8 mouse cellular contexts compared by ENCODE assay signal in genomic region chr8:83715031-83715690, GRCm38 (mm10). TPM values are rescaled to one million over a fixed set of nuclear protein-coding genes. Genes with fewer than 3 reads are reported as not detected.
DNase-seq lines count a peak whose midpoint lies in the region; ATAC-seq and TF ChIP-seq lines count a peak whose summit lies in the region.

Gene Ddx39 (plus strand): TSS chr8:83715177.

- peaks cover 16% of the 10 kb centered on the region for H3K4me1 ChIP-seq in heart, embryonic 12.5 days (replicated peaks)
- H3K4me1 ChIP-seq in kidney, postnatal 0 days (replicated peaks; ENCODE audit: insufficient read depth, low read length), result 0 out of 2 replicates have a peak, but pooled peaks cover 7% of the 10 kb centered on the region
- H3K4me1 ChIP-seq in liver, embryonic 11.5 days (replicated peaks; ENCODE audit: control insufficient read depth, insufficient read depth, low read length), result peaks cover 13% of the 10 kb centered on the region
- peaks cover 6% of the 10 kb centered on the region; the same call in 1 of the 2 replicates for H3K4me1 ChIP-seq in stomach, embryonic 14.5 days (ENCODE audit: control insufficient read depth, insufficient read depth, low read length)

- no peaks in the 10 kb centered on the region for H3K9me3 ChIP-seq in heart, embryonic 12.5 days (replicated peaks)
- no peaks in the 10 kb centered on the region for H3K9me3 ChIP-seq in kidney, postnatal 0 days (replicated peaks; ENCODE audit: low read length)
- H3K9me3 ChIP-seq in liver, embryonic 11.5 days (ENCODE audit: control insufficient read depth, low read length), result no peaks in the 10 kb centered on the region
- no peaks in the 10 kb centered on the region for H3K9me3 ChIP-seq in stomach, embryonic 14.5 days (ENCODE audit: control insufficient read depth, low read depth, low read length)

- peak within 1 kb of the TSS; percentile 89 for H3K27ac ChIP-seq in heart, embryonic 12.5 days (ENCODE audit: poor library complexity, severe bottlenecking)
- peak within 1 kb of the TSS; percentile 96 for H3K27ac ChIP-seq in kidney, postnatal 0 days
- H3K27ac ChIP-seq in liver, embryonic 11.5 days (ENCODE audit: low read depth, low read length), result peak within 1 kb of the TSS; percentile 79
- H3K27ac ChIP-seq in stomach, embryonic 14.5 days (ENCODE audit: low read length), result peak within 1 kb of the TSS; percentile 88

- peaks cover 11% of the 10 kb centered on the region for H3K36me3 ChIP-seq in heart, embryonic 12.5 days
- peaks cover 9% of the 10 kb centered on the region for H3K36me3 ChIP-seq in kidney, postnatal 0 days (ENCODE audit: insufficient read depth, low read length)
- H3K36me3 ChIP-seq in liver, embryonic 11.5 days (ENCODE audit: control insufficient read depth, insufficient read depth, low read length), result peaks cover 4% of the 10 kb centered on the region; the same call in 1 of the 2 replicates
- peaks cover 5% of the 10 kb centered on the region for H3K36me3 ChIP-seq in stomach, embryonic 14.5 days (ENCODE audit: control insufficient read depth, insufficient read depth, low read length)

- H3K4me2 ChIP-seq in heart, embryonic 12.5 days, result peak within 1 kb of the TSS; percentile 82
- H3K4me2 ChIP-seq in kidney, postnatal 0 days (ENCODE audit: low read length), result peak within 1 kb of the TSS; percentile 69
- H3K4me2 ChIP-seq in liver, embryonic 11.5 days, result peak within 1 kb of the TSS; percentile 91
- peak within 1 kb of the TSS; percentile 77 for H3K4me2 ChIP-seq in stomach, embryonic 14.5 days (replicated peaks; ENCODE audit: low read depth, low read length)

- peak within 1 kb of the TSS; percentile 82 for H3K9ac ChIP-seq in heart, embryonic 12.5 days
- H3K9ac ChIP-seq in kidney, postnatal 0 days (ENCODE audit: low read depth, low read length), result peak within 1 kb of the TSS; percentile 91
- peak within 1 kb of the TSS; percentile 92 for H3K9ac ChIP-seq in liver, embryonic 11.5 days (ENCODE audit: low read depth, low read length)
- peak within 1 kb of the TSS; percentile 78 for H3K9ac ChIP-seq in stomach, embryonic 14.5 days (replicated peaks; ENCODE audit: low read depth, low read length)

- peak; percentile 95 for ATAC-seq in erythroid progenitor cell, adult 5-6 weeks (replicated peaks; ENCODE audit: low FRiP score, poor library complexity, severe bottlenecking)
- ATAC-seq in heart, embryonic 12.5 days (ENCODE audit: insufficient number of reproducible peaks, low FRiP score), result peak; percentile 99
- ATAC-seq in kidney, postnatal 0 days (replicated peaks; ENCODE audit: low FRiP score, low read depth), result peak; percentile 99
- ATAC-seq in liver, embryonic 11.5 days (replicated peaks; ENCODE audit: low FRiP score), result peak; percentile 99
- ATAC-seq in stomach, embryonic 14.5 days (ENCODE audit: insufficient number of reproducible peaks, insufficient read depth, low FRiP score, low read depth), result peak; percentile 99

- H3K4me3 ChIP-seq in heart, embryonic 12.5 days, result peak within 1 kb of the TSS; percentile 83
- peak within 1 kb of the TSS; percentile 73 for H3K4me3 ChIP-seq in kidney, postnatal 0 days (replicated peaks; ENCODE audit: low read depth, low read length)
- H3K4me3 ChIP-seq in liver, embryonic 11.5 days (ENCODE audit: low read depth, low read length), result peak within 1 kb of the TSS; percentile 87
- peak within 1 kb of the TSS; percentile 89 for H3K4me3 ChIP-seq in stomach, embryonic 14.5 days (ENCODE audit: low read depth, low read length)

- H3K27me3 ChIP-seq in heart, embryonic 12.5 days (replicated peaks), result no peaks in the 10 kb centered on the region; the same call in 1 of the 2 replicates
- H3K27me3 ChIP-seq in kidney, postnatal 0 days (ENCODE audit: insufficient read depth, low read length), result no peaks in the 10 kb centered on the region
- H3K27me3 ChIP-seq in liver, embryonic 11.5 days (replicated peaks; ENCODE audit: control insufficient read depth, insufficient read depth, low read length), result no peaks in the 10 kb centered on the region
- H3K27me3 ChIP-seq in stomach, embryonic 14.5 days (ENCODE audit: control insufficient read depth, insufficient read depth, low read length), result no peaks in the 10 kb centered on the region

- peak; percentile 99 for DNase-seq in CD4-positive helper T cell, adult 2 months (ENCODE audit: low read depth, low spot score)
- DNase-seq in brain, embryonic 18.5 days (ENCODE audit: low read depth, low spot score), result peak; percentile 97
- DNase-seq in kidney, postnatal 0 days (ENCODE audit: low spot score), result peak; percentile 100
- peak; percentile 95 for DNase-seq in liver, embryonic 11.5 days (ENCODE audit: low spot score)
- DNase-seq in naive thymus-derived CD4-positive, alpha-beta T cell, adult 2 months (ENCODE audit: low read depth), result peak; percentile 99

- under 1% methylated on average over 63 of the region's 63 CpGs for WGBS in heart, embryonic 12.5 days
- under 1% methylated on average over 62 of the region's 63 CpGs for WGBS in kidney, postnatal 0 days
- WGBS in liver, embryonic 11.5 days, result under 1% methylated on average over 63 of the region's 63 CpGs
- under 1% methylated on average over 63 of the region's 63 CpGs for WGBS in stomach, embryonic 14.5 days

- TF ChIP-seq CTCF in kidney, postnatal 0 days (IDR thresholded peaks at IDR 0.05; ENCODE audit: low read depth), result no peak

RNA-seq across cellular contexts. Expression of gene Ddx39, which starts in this region (rescaled TPM):
- 86.5 and 90.1 TPM in 2 replicates for total RNA-seq in erythroid progenitor cell, adult 5-6 weeks (2015; ENCODE audit: low replicate concordance)
- 47.4 and 93.2 TPM in 2 replicates for total RNA-seq in erythroid progenitor cell, adult 5-6 weeks (2017; ENCODE audit: low replicate concordance)
- 117 and 128 TPM in 2 replicates for polyA plus RNA-seq in heart, embryonic 12.5 days (2016; fragmentation: Nextera tagmentation; extraction: Ambion mirVana)
- 110 and 128 TPM in 2 replicates for polyA plus RNA-seq in kidney, postnatal 0 days (2015; fragmentation: Nextera tagmentation; extraction: Ambion mirVana)
- polyA plus RNA-seq in liver, embryonic 11.5 days (2014; fragmentation: Nextera tagmentation; extraction: Ambion mirVana), result 375 and 420 TPM in 2 replicates
- polyA plus RNA-seq in stomach, embryonic 14.5 days (2014; fragmentation: Nextera tagmentation; extraction: Ambion mirVana), result 141 and 147 TPM in 2 replicates

Comparison
In these comparisons a context has a peak if more than half of its experiments do, and no peak if none do; other contexts are left out.
1. Peak in every context shown above with its lines: DNase-seq, ATAC-seq, H3K4me3 ChIP-seq and H3K27ac ChIP-seq.